Mouse (Mus musculus) erythroblast, embryonic 14.5 days (primary cell): ENCODE data around the gene Mcm6.

Experiments used
- GATA1 ChIP-seq: IDR thresholded peaks from 2 replicates; pipeline ENCODE4 v1.6.1; 2012; ENCODE audit warnings: low read length, inconsistent platforms, mixed read lengths
- TAL1 ChIP-seq: IDR thresholded peaks from 3 replicates; pipeline ENCODE4 v1.6.1; 2012; ENCODE audit warnings: low read length, inconsistent platforms, mixed read lengths

DNA sequence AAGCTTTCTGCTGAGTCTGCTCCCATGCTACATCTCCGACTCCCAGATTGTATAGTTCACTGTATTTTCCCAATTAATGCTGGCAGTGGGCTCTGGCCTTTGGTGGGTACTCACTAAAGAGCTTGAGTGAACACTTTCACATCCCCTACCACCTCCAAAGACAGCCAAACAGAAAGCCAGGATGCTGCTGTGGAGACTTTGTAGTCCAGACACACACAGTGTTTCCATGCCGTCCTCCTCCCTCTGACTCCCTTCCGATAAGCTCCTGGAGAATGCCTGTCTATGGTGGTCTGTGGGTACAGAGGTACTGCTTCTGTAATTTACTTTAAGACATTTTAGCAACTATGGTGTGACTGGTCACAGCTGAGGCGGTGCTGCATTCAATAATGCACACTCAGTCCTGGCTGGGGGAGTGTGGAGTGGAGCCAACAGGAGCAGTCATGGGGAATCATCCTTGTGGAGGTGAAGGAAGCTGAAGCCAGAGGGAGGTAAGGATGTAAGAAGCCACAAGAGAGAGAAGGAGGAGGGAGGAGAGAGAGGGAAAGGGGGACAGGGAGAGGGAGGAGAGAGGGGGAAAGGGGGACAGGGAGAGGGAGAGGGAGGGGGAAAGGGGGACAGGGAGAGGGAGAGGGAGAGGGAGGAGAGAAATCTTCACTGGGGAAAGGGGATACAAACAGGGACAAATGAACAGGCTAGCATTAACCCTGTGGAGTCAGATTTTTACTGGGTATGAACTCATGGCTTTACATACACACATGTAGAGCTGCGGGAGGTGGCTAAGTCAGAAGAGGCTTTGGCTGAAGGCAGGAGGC lies 63.5 kb downstream of the Mcm6 start:
- no peak for TF ChIP-seq GATA1
- no peak for TF ChIP-seq TAL1
